Mouse (Mus musculus): ENCODE data around the gene Nrk. TPM values are rescaled to one million over a fixed set of nuclear protein-coding genes. Genes with fewer than 3 reads are reported as not detected.

The Nrk gene
- polyA plus RNA-seq (2015; fragmentation: Nextera tagmentation; extraction: Ambion mirVana), result 7.6 and 8.5 TPM in 2 replicates

- H3K27me3 ChIP-seq (replicated peaks; ENCODE audit: control insufficient read depth, insufficient read depth, low read length), result peaks cover 5% of the 10 kb centered on the region; the same call in 1 of the 2 replicates
- peak; percentile 90 for ATAC-seq
Measured at GRCm38 (mm10) chrX:138914041-138914776, at the start of gene Nrk. Nrk (plus strand) TSS chrX:138914430.

DNA sequence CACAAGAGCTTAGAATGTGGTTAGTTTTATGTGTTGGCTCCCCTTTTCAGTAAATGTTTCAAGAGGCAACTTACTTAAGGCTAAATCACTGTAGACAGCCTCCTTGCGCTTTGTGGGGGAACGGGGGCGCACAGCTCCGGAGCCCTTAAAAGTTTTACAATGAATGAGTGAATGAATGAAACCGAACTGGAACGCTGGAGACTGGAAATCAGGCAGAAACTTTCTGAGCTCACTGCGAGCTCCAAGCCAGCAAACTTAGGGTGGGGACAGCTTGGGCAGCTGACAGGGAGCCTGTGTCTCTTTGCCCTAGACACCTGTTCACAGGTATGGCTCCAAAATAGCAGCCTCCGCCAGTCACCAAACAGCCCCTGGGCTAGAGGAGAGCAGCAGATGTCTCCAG is 864 bp upstream of the Nrk start:
- H3K9ac ChIP-seq (ENCODE audit: low read depth, low read length), result peak overlapping the region; percentile 11; the same call in 1 of the 2 replicates
- no peaks in the 10 kb centered on the region for H3K36me3 ChIP-seq (ENCODE audit: control insufficient read depth, insufficient read depth, low read length)
- H3K9me3 ChIP-seq (ENCODE audit: control insufficient read depth, low read length), result no peaks in the 10 kb centered on the region
- peak; percentile 29; the same call in 1 of the 2 replicates for ATAC-seq
- H3K27ac ChIP-seq (ENCODE audit: low read length), result no peak overlapping the region
- peaks cover 5% of the 10 kb centered on the region; the same call in 1 of the 2 replicates for H3K27me3 ChIP-seq (replicated peaks; ENCODE audit: control insufficient read depth, insufficient read depth, low read length)
- WGBS, result 20% methylated on average over 8 of the region's 8 CpGs
- H3K4me3 ChIP-seq (ENCODE audit: low read length), result peak overlapping the region; percentile 48
- H3K4me1 ChIP-seq (ENCODE audit: control insufficient read depth, insufficient read depth, low read length), result no peaks in the 10 kb centered on the region
- peak overlapping the region; percentile 73 for H3K4me2 ChIP-seq (ENCODE audit: low read depth, low read length)

More at GRCm38 (mm10) chrX:138914041-138914776, at the start of gene Nrk:
- no peaks in the 10 kb centered on the region for H3K4me1 ChIP-seq (ENCODE audit: control insufficient read depth, insufficient read depth, low read length)
- peak within 1 kb of the TSS; percentile 55 for H3K9ac ChIP-seq (ENCODE audit: low read depth, low read length)
- no peaks in the 10 kb centered on the region for H3K36me3 ChIP-seq (ENCODE audit: control insufficient read depth, insufficient read depth, low read length)
- peak within 1 kb of the TSS; percentile 48 for H3K4me3 ChIP-seq (ENCODE audit: low read length)
- H3K4me2 ChIP-seq (ENCODE audit: low read depth, low read length), result peak within 1 kb of the TSS; percentile 73
- H3K9me3 ChIP-seq (ENCODE audit: control insufficient read depth, low read length), result no peaks in the 10 kb centered on the region
- H3K27ac ChIP-seq (ENCODE audit: low read length), result no peak within 1 kb of the TSS
- WGBS, result 18% methylated on average over 39 of the region's 55 CpGs

DNA sequence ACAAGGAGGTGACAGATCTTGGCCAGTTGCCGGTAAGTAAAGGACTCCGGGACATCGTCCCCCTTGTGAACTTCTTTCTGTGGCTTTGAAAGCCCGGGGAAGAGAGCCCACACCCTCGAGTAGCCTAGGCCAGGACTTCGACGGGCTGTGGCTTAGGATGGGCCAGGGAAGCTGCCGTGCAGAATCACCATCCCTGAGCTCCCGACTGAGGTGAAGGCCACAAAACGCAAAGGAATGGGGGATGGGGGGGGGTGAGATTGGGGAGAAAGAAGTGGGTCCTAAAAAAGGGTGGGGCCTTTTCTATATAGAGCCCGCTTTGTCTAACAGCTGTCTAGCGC is 516 bp downstream of the Nrk start:
- WGBS, result 28% methylated on average over 12 of the region's 12 CpGs
- no peaks in the 10 kb centered on the region for H3K9me3 ChIP-seq (ENCODE audit: control insufficient read depth, low read length)
- peak overlapping the region; percentile 73 for H3K4me2 ChIP-seq (ENCODE audit: low read depth, low read length)
- H3K4me3 ChIP-seq (ENCODE audit: low read length), result peak overlapping the region; percentile 48
- peaks cover 5% of the 10 kb centered on the region; the same call in 1 of the 2 replicates for H3K27me3 ChIP-seq (replicated peaks; ENCODE audit: control insufficient read depth, insufficient read depth, low read length)
- H3K9ac ChIP-seq (ENCODE audit: low read depth, low read length), result peak overlapping the region; percentile 55
- H3K4me1 ChIP-seq (ENCODE audit: control insufficient read depth, insufficient read depth, low read length), result no peaks in the 10 kb centered on the region
- H3K27ac ChIP-seq (ENCODE audit: low read length), result no peak overlapping the region
- no peaks in the 10 kb centered on the region for H3K36me3 ChIP-seq (ENCODE audit: control insufficient read depth, insufficient read depth, low read length)
- ATAC-seq, result peak; percentile 42; the same call in 1 of the 2 replicates

DNA sequence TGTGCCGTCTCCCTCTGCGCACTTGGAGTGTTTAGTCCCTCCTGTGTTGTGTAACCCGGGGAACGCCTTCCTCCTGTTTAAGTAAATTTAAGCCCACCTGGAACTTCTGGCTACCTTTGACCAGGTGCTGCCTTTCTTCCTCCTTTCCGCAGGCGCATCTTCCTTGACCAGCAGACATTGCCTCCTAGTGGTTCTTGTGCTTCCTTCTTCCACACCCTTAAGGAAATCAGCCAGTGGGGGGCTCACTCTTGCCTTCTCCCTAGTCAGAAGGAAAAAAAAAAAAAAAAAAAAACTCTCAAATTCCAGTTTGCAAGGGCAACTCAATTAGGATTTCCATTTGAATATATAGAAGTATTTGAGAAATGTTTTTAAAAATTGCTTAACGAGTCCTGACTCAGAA is 4.8 kb downstream of the Nrk start:
- Histone ChIP-seq H3K27me3 (replicated peaks; ENCODE audit: control insufficient read depth, insufficient read depth, low read length) (no peaks in the 10 kb centered on the region), H3K27ac (ENCODE audit: low read length) (no peak overlapping the region), H3K9ac (ENCODE audit: low read depth, low read length) (no peak overlapping the region), H3K4me3 (ENCODE audit: low read length) (no peak overlapping the region), H3K4me1 (ENCODE audit: control insufficient read depth, insufficient read depth, low read length) (no peaks in the 10 kb centered on the region), H3K9me3 (ENCODE audit: control insufficient read depth, low read length) (no peaks in the 10 kb centered on the region), H3K4me2 (ENCODE audit: low read depth, low read length) (no peak overlapping the region), H3K36me3 (ENCODE audit: control insufficient read depth, insufficient read depth, low read length) (no peaks in the 10 kb centered on the region)
- 55% methylated on average over 7 of the region's 7 CpGs for WGBS
- ATAC-seq, result no peak

- Histone ChIP-seq H3K27ac (ENCODE audit: low read length) (no peak overlapping the region), H3K9me3 (ENCODE audit: control insufficient read depth, low read length) (no peaks in the 10 kb centered on the region), H3K4me2 (ENCODE audit: low read depth, low read length) (no peak overlapping the region), H3K27me3 (replicated peaks; ENCODE audit: control insufficient read depth, insufficient read depth, low read length) (no peaks in the 10 kb centered on the region), H3K4me3 (ENCODE audit: low read length) (no peak overlapping the region), H3K36me3 (ENCODE audit: control insufficient read depth, insufficient read depth, low read length) (no peaks in the 10 kb centered on the region), H3K4me1 (ENCODE audit: control insufficient read depth, insufficient read depth, low read length) (no peaks in the 10 kb centered on the region), H3K9ac (ENCODE audit: low read depth, low read length) (no peak overlapping the region)
- ATAC-seq, result no peak
- WGBS, result 72% methylated on average over 6 of the region's 6 CpGs
Measured at GRCm38 (mm10) chrX:138943905-138944304, 29.7 kb downstream of the Nrk start.

DNA sequence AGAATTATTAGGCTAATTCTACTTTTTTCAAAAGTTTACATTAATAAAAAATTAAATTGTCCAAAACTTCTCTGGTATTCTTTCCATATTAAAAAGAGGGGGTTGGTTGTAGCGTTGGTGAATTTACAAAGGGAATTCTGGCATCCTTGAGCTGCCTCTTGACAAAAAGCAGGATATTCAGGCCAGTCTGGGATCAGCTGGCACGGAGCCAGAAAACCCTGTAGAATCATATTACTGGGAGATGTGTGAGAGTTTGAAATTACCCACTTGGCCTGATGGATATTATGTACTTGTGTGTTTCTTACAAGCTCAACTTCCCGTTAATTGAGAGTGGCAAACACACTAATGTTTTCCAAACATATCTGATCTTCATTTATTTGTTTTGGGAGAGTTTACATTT is 46.5 kb downstream of the Nrk start:
- Histone ChIP-seq H3K4me1 (ENCODE audit: control insufficient read depth, insufficient read depth, low read length) (no peaks in the 10 kb centered on the region), H3K36me3 (ENCODE audit: control insufficient read depth, insufficient read depth, low read length) (no peaks in the 10 kb centered on the region), H3K9ac (ENCODE audit: low read depth, low read length) (no peak overlapping the region), H3K27ac (ENCODE audit: low read length) (no peak overlapping the region), H3K27me3 (replicated peaks; ENCODE audit: control insufficient read depth, insufficient read depth, low read length) (no peaks in the 10 kb centered on the region), H3K9me3 (ENCODE audit: control insufficient read depth, low read length) (no peaks in the 10 kb centered on the region), H3K4me2 (ENCODE audit: low read depth, low read length) (no peak overlapping the region), H3K4me3 (ENCODE audit: low read length) (no peak overlapping the region)
- WGBS, result 37% methylated on average over 3 of the region's 3 CpGs
- ATAC-seq, result no peak

DNA sequence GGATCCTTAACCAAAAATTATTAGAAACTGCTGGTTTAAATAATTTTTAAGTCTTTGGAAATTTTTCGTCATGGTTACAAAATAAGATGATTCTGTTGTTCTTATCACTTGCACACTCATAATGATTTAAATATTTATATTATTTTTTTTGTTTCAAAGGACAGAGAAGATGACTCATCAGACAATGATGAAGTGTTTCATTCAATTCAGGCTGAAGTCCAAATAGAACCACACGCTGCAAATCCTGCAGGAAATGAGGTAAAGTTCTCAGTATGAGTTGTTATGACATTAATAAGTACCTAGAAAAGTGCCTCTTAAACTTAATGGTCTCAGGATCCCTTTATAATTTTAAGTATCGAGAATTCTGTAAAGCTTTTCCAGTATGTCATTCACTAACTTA is 64.3 kb downstream of the Nrk start:
- no peaks in the 10 kb centered on the region for H3K4me1 ChIP-seq (ENCODE audit: control insufficient read depth, insufficient read depth, low read length)
- no peaks in the 10 kb centered on the region for H3K36me3 ChIP-seq (ENCODE audit: control insufficient read depth, insufficient read depth, low read length)
- WGBS, result 54% methylated on average over 3 of the region's 3 CpGs
- no peak overlapping the region for H3K27ac ChIP-seq (ENCODE audit: low read length)
- no peak overlapping the region for H3K9ac ChIP-seq (ENCODE audit: low read depth, low read length)
- H3K4me2 ChIP-seq (ENCODE audit: low read depth, low read length), result no peak overlapping the region
- H3K9me3 ChIP-seq (ENCODE audit: control insufficient read depth, low read length), result no peaks in the 10 kb centered on the region
- H3K27me3 ChIP-seq (replicated peaks; ENCODE audit: control insufficient read depth, insufficient read depth, low read length), result no peaks in the 10 kb centered on the region
- ATAC-seq, result no peak
- no peak overlapping the region for H3K4me3 ChIP-seq (ENCODE audit: low read length)

DNA sequence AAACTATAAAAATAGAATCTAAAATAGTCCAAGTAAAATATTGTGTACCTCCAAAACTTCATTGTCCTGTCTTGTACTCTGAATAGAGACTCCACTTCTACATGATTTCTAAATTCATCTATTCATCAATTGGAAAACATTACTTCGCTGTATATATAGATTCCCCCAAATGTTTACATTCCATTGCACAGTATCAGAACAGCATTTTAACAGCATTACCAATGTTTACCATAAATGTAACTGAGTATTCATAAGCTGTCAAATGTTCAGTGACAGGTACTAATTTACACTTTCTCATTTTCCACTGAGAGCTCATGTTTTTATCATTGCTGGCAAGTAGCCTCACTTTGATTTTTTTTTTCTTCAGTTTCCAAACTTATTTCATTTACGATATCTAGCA is 65.0 kb downstream of the Nrk start:
- Histone ChIP-seq H3K4me3 (ENCODE audit: low read length) (no peak overlapping the region), H3K4me1 (ENCODE audit: control insufficient read depth, insufficient read depth, low read length) (no peaks in the 10 kb centered on the region), H3K27ac (ENCODE audit: low read length) (no peak overlapping the region), H3K36me3 (ENCODE audit: control insufficient read depth, insufficient read depth, low read length) (no peaks in the 10 kb centered on the region), H3K9ac (ENCODE audit: low read depth, low read length) (no peak overlapping the region), H3K4me2 (ENCODE audit: low read depth, low read length) (no peak overlapping the region), H3K9me3 (ENCODE audit: control insufficient read depth, low read length) (no peaks in the 10 kb centered on the region), H3K27me3 (replicated peaks; ENCODE audit: control insufficient read depth, insufficient read depth, low read length) (no peaks in the 10 kb centered on the region)
- 70% methylated on average over 2 of the region's 2 CpGs for WGBS
- ATAC-seq, result no peak

- H3K4me3 ChIP-seq (ENCODE audit: low read length), result no peak overlapping the region
- H3K9me3 ChIP-seq (ENCODE audit: control insufficient read depth, low read length), result no peaks in the 10 kb centered on the region
- WGBS, result 79% methylated on average over 3 of the region's 3 CpGs
- no peaks in the 10 kb centered on the region for H3K4me1 ChIP-seq (ENCODE audit: control insufficient read depth, insufficient read depth, low read length)
- no peak overlapping the region for H3K9ac ChIP-seq (ENCODE audit: low read depth, low read length)
- no peak overlapping the region for H3K4me2 ChIP-seq (ENCODE audit: low read depth, low read length)
- ATAC-seq, result no peak
- H3K27me3 ChIP-seq (replicated peaks; ENCODE audit: control insufficient read depth, insufficient read depth, low read length), result no peaks in the 10 kb centered on the region
- no peak overlapping the region for H3K27ac ChIP-seq (ENCODE audit: low read length)
- H3K36me3 ChIP-seq (ENCODE audit: control insufficient read depth, insufficient read depth, low read length), result no peaks in the 10 kb centered on the region
Measured at GRCm38 (mm10) chrX:139014524-139014923, 100.3 kb downstream of the Nrk start.

DNA sequence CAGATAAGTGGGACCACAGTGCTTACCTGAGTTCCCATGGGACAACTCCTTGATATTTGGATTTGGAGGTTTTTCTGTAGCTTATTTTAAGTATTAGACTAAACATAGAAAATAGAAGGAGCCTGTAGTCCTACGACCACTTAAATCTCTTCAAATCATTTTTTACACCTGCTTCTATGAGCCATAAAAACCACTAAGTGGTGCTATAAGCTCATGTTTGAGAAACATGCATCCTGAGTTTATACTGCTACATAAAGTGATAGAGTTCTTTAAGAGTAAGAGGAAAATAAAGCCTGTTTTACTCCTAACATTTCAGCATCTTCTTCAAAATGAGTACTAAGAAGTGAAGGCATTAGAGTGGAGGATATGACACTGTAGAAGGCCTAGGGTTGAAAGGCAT is 102.3 kb downstream of the Nrk start:
- no peak overlapping the region for H3K4me3 ChIP-seq (ENCODE audit: low read length)

More for the DNA sequence above, 102.3 kb downstream of the Nrk start:
- Histone ChIP-seq H3K9ac (ENCODE audit: low read depth, low read length) (no peak overlapping the region), H3K4me2 (ENCODE audit: low read depth, low read length) (no peak overlapping the region), H3K4me1 (ENCODE audit: control insufficient read depth, insufficient read depth, low read length) (no peaks in the 10 kb centered on the region), H3K9me3 (ENCODE audit: control insufficient read depth, low read length) (no peaks in the 10 kb centered on the region), H3K36me3 (ENCODE audit: control insufficient read depth, insufficient read depth, low read length) (no peaks in the 10 kb centered on the region), H3K27me3 (replicated peaks; ENCODE audit: control insufficient read depth, insufficient read depth, low read length) (no peaks in the 10 kb centered on the region), H3K27ac (ENCODE audit: low read length) (no peak overlapping the region)
- WGBS, result 45% methylated on average over 1 of the region's 1 CpGs
- ATAC-seq, result no peak

Measured in intestine, embryonic 16.5 days (tissue).